Mouse (Mus musculus) C2C12 (cell line): ENCODE data around the gene Ift57. TPM values are rescaled to one million over a fixed set of nuclear protein-coding genes. Genes with fewer than 3 reads are reported as not detected.

Experiments used
- H3K27me3 ChIP-seq: one replicate; pipeline ENCODE4 v1.6.1; 2011; ENCODE audit not compliant: control insufficient read depth, insufficient read depth, insufficient read length
- H3K36me3 ChIP-seq: one replicate; pipeline ENCODE4 v1.6.1; 2011; ENCODE audit not compliant: control insufficient read depth, insufficient read depth
- H3K4me3 ChIP-seq: one replicate; pipeline ENCODE4 v1.5.1; 2011; ENCODE audit warnings: mild to moderate bottlenecking, control low read depth; ENCODE audit not compliant: poor library complexity, insufficient read depth, severe bottlenecking
- H3K79me2 ChIP-seq: one replicate; pipeline ENCODE4 v1.6.1; 2011; ENCODE audit not compliant: control insufficient read depth, insufficient read depth
- H3K79me3 ChIP-seq: one replicate; pipeline ENCODE4 v1.6.1; 2011; ENCODE audit warnings: low read depth, control low read depth
- H3ac ChIP-seq: one replicate; pipeline ENCODE3; 2011; ENCODE audit warnings: low read depth; ENCODE audit not compliant: control insufficient read depth, insufficient read length
- CEBPB ChIP-seq: IDR thresholded peaks from one replicate; pipeline ENCODE4 v1.6.1; 2011; ENCODE audit warnings: low read depth, mild to moderate bottlenecking, control low read depth, moderate library complexity
- CTCF ChIP-seq: IDR thresholded peaks from one replicate; pipeline ENCODE4 v1.5.1; 2011; ENCODE audit not compliant: control insufficient read depth, insufficient read depth, insufficient read length
- FOSL1 ChIP-seq: IDR thresholded peaks from one replicate; pipeline ENCODE4 v1.8.0; 2011; ENCODE audit warnings: mild to moderate bottlenecking, low read length; ENCODE audit not compliant: poor library complexity, insufficient read depth, severe bottlenecking
- MAX ChIP-seq: IDR thresholded peaks from one replicate; pipeline ENCODE4 v1.6.1; 2011; ENCODE audit warnings: mild to moderate bottlenecking, control low read depth
- MYOD1 ChIP-seq: IDR thresholded peaks from one replicate; pipeline ENCODE4 v1.6.1; 2011; ENCODE audit warnings: low read depth; ENCODE audit not compliant: control insufficient read depth, insufficient read length
- MYOG ChIP-seq: IDR thresholded peaks from one replicate; pipeline ENCODE4 v1.6.1; 2011; ENCODE audit not compliant: control insufficient read depth, insufficient read length; ENCODE audit errors: extremely low read depth
- USF1 ChIP-seq: IDR thresholded peaks from one replicate; pipeline ENCODE4 v1.6.1; 2011; ENCODE audit warnings: low read depth, mild to moderate bottlenecking, control low read depth, moderate library complexity
- polyA plus RNA-seq: library from polyadenylated mRNA; unstranded; fragments of >200 nt; fragmentation: generic; extraction: Trizol; gene quantifications from one replicate; pipeline ENCODE4 v1.2.1, GENCODE M21; 2012; ENCODE audit warnings: missing spikeins

Ift57 gene
- polyA plus RNA-seq, 1 experiment = 12.6 TPM

- Histone ChIP-seq H3K79me2 (no peaks in the 10 kb centered on the region), H3K36me3 (no peaks in the 10 kb centered on the region), H3ac (no peak within 1 kb of the TSS), H3K27me3 (no peaks in the 10 kb centered on the region), H3K79me3 (no peaks in the 10 kb centered on the region), H3K4me3 (no peak within 1 kb of the TSS)
- TF ChIP-seq MYOG = no peak
- no peak for TF ChIP-seq CTCF
- no peak for TF ChIP-seq FOSL1
- no peak for TF ChIP-seq CEBPB
- TF ChIP-seq MAX = no peak
- TF ChIP-seq USF1 = no peak
- no peak for TF ChIP-seq MYOD1
Measured at GRCm38 (mm10) chr16:49799597-49800561, 100.8 kb downstream of the Ift57 start, which contains the start of gene Cd47. TSS of gene Cd47 (plus strand) at chr16:49800533.

GRCm38 (mm10) chr16:49800996-49801395, 102.0 kb downstream of the Ift57 start:
- Histone ChIP-seq H3K79me2 (no peaks in the 10 kb centered on the region), H3K27me3 (no peaks in the 10 kb centered on the region), H3K79me3 (no peaks in the 10 kb centered on the region), H3K36me3 (no peaks in the 10 kb centered on the region), H3ac (no peak overlapping the region), H3K4me3 (no peak overlapping the region)
- no peak for TF ChIP-seq MAX
- no peak for TF ChIP-seq FOSL1
- TF ChIP-seq MYOG = no peak
- TF ChIP-seq USF1 = no peak
- no peak for TF ChIP-seq CEBPB
- no peak for TF ChIP-seq MYOD1
- no peak for TF ChIP-seq CTCF

- Histone ChIP-seq H3ac (no peak overlapping the region), H3K4me3 (no peak overlapping the region), H3K79me3 (no peaks in the 10 kb centered on the region), H3K27me3 (no peaks in the 10 kb centered on the region), H3K36me3 (no peaks in the 10 kb centered on the region), H3K79me2 (no peaks in the 10 kb centered on the region)
- TF ChIP-seq USF1 = no peak
- no peak for TF ChIP-seq FOSL1
- no peak for TF ChIP-seq CEBPB
- no peak for TF ChIP-seq MYOD1
- TF ChIP-seq CTCF = no peak
- TF ChIP-seq MYOG = no peak
- no peak for TF ChIP-seq MAX
Measured at GRCm38 (mm10) chr16:49801399-49801798, 102.4 kb downstream of the Ift57 start.

- no peaks in the 10 kb centered on the region for H3K79me2 ChIP-seq
- H3K79me3 ChIP-seq = no peaks in the 10 kb centered on the region
- H3K4me3 ChIP-seq = no peak overlapping the region
- no peaks in the 10 kb centered on the region for H3K27me3 ChIP-seq
- no peaks in the 10 kb centered on the region for H3K36me3 ChIP-seq
- TF ChIP-seq MAX (no peak), CTCF (no peak), CEBPB (no peak), MYOG (no peak), MYOD1 (no peak), USF1 (no peak), FOSL1 (no peak)
- no peak overlapping the region for H3ac ChIP-seq
Measured at GRCm38 (mm10) chr16:49802993-49803392, 104.0 kb downstream of the Ift57 start.

GRCm38 (mm10) chr16:49803932-49804461, 105.0 kb downstream of the Ift57 start:
- H3K79me3 ChIP-seq = no peaks in the 10 kb centered on the region
- H3K36me3 ChIP-seq = no peaks in the 10 kb centered on the region
- no peak for TF ChIP-seq CTCF
- no peak for TF ChIP-seq MYOD1
- no peak for TF ChIP-seq MYOG
- TF ChIP-seq CEBPB = no peak
- TF ChIP-seq MAX = no peak
- no peak for TF ChIP-seq USF1
- TF ChIP-seq FOSL1 = no peak
- H3K79me2 ChIP-seq = no peaks in the 10 kb centered on the region
- H3ac ChIP-seq = no peak overlapping the region
- H3K27me3 ChIP-seq = no peaks in the 10 kb centered on the region
- no peak overlapping the region for H3K4me3 ChIP-seq
